Mouse (Mus musculus) liver, embryonic 11.5 days (tissue): Measurements from ENCODE around the gene Tbcd. TPM values are rescaled to one million over a fixed set of nuclear protein-coding genes. Genes with fewer than 3 reads are reported as not detected.
"Not testable (repeated sequence)": the region's sequence is repeated elsewhere in the genome, so short reads cannot be mapped to it uniquely, and the experiment has no call there.

Source experiments
- ATAC-seq: fragments of 200-750 bp; cut with Nextera tagmentation; replicated peaks from 2 replicates; pipeline ENCODE4 v1.8.0; 2017; ENCODE audit warnings: moderate number of reproducible peaks, mild to moderate bottlenecking, moderate TSS enrichment, moderate library complexity; ENCODE audit not compliant: low FRiP score
- DNase-seq: peaks from one replicate; pipeline ENCODE4 v3.0.0-alpha.2; 2017; ENCODE audit warnings: low spot score
- H3K27ac ChIP-seq: fragments of 300-500 bp; sonication (generic); 2 replicates; pipeline ENCODE4 v1.5.1; 2014; ENCODE audit warnings: mild to moderate bottlenecking, low read depth, low read length, control low read depth
- H3K27me3 ChIP-seq: fragments of 300-500 bp; sonication (generic); replicated peaks from 2 replicates; pipeline ENCODE4 v1.6.1; 2014; ENCODE audit warnings: low read length, mixed read lengths; ENCODE audit not compliant: control insufficient read depth, insufficient read depth
- H3K36me3 ChIP-seq: fragments of 300-500 bp; sonication (generic); 2 replicates; pipeline ENCODE4 v1.6.1; 2014; ENCODE audit warnings: mild to moderate bottlenecking, low read length, moderate library complexity, mixed read lengths; ENCODE audit not compliant: control insufficient read depth, insufficient read depth
- H3K4me1 ChIP-seq: fragments of 300-500 bp; sonication (generic); replicated peaks from 2 replicates; pipeline ENCODE4 v1.6.1; 2014; ENCODE audit warnings: low read length, mixed read lengths; ENCODE audit not compliant: control insufficient read depth, insufficient read depth
- H3K4me2 ChIP-seq: fragments of 300-500 bp; sonication (generic); 2 replicates; pipeline ENCODE4 v1.6.1; 2014; ENCODE audit warnings: mild to moderate bottlenecking, control low read depth, moderate library complexity
- H3K4me3 ChIP-seq: fragments of 300-500 bp; sonication (generic); 2 replicates; pipeline ENCODE4 v1.5.1; 2014; ENCODE audit warnings: low read depth, low read length, control low read depth
- H3K9ac ChIP-seq: fragments of 300-500 bp; sonication (generic); 2 replicates; pipeline ENCODE4 v1.6.1; 2014; ENCODE audit warnings: low read depth, low read length, control low read depth
- H3K9me3 ChIP-seq: fragments of 300-500 bp; sonication (generic); 2 replicates; pipeline ENCODE4 v1.6.1; 2016; ENCODE audit warnings: low read length, inconsistent platforms, mixed read lengths; ENCODE audit not compliant: control insufficient read depth
- WGBS: fragments of 180-500 bp; shearing (Covaris S2); extraction: QIAGEN DNeasy Blood & Tissue Kit; methylation state at CpG from one replicate; pipeline ENCODE4 v1.1.7; 2014; 5-methylcytosine and 5-hydroxymethylcytosine counted together
- polyA plus RNA-seq: library from polyadenylated mRNA; unstranded; fragments of >200 nt; fragmentation: Nextera tagmentation; extraction: Ambion mirVana; gene quantifications from 2 replicates; pipeline ENCODE4 v1.2.1, GENCODE M21; 2014

Gene Tbcd
- polyA plus RNA-seq, 1 experiment from 2014 or later = 35.9 TPM

- Histone ChIP-seq H3K36me3 (no peaks in the 10 kb centered on the region), H3K4me3 (no peak overlapping the region), H3K4me2 (no peak overlapping the region), H3K9ac (no peak overlapping the region), H3K9me3 (no peaks in the 10 kb centered on the region), H3K4me1 (peaks cover 4% of the 10 kb centered on the region), H3K27me3 (no peaks in the 10 kb centered on the region), H3K27ac (no peak overlapping the region)
- no peak for DNase-seq
- no peak for ATAC-seq
- WGBS = 88% methylated on average over 4 of the region's 4 CpGs
These were observed 201.9 kb downstream of the Tbcd start for GRCm38 (mm10) chr11:121653631-121654030.

GRCm38 (mm10) chr11:121654406-121654945 lies 202.7 kb downstream of the Tbcd start:
- Histone ChIP-seq H3K4me1 (peaks cover 4% of the 10 kb centered on the region), H3K4me3 (no peak overlapping the region), H3K27me3 (no peaks in the 10 kb centered on the region), H3K27ac (no peak overlapping the region), H3K36me3 (no peaks in the 10 kb centered on the region), H3K4me2 (no peak overlapping the region), H3K9me3 (no peaks in the 10 kb centered on the region), H3K9ac (no peak overlapping the region)
- WGBS = 86% methylated on average over 9 of the region's 9 CpGs
- ATAC-seq (no peak), DNase-seq (no peak)

GRCm38 (mm10) chr11:121655166-121655806 lies 203.5 kb downstream of the Tbcd start:
- Histone ChIP-seq H3K4me3 (no peak overlapping the region), H3K9me3 (no peaks in the 10 kb centered on the region), H3K4me2 (no peak overlapping the region), H3K27ac (no peak overlapping the region), H3K27me3 (no peaks in the 10 kb centered on the region), H3K36me3 (no peaks in the 10 kb centered on the region), H3K9ac (no peak overlapping the region), H3K4me1 (peaks cover 4% of the 10 kb centered on the region)
- ATAC-seq (no peak), DNase-seq (no peak)
- 56% methylated on average over 6 of the region's 6 CpGs for WGBS

GRCm38 (mm10) chr11:121655807-121656511 lies 204.2 kb downstream of the Tbcd start:
- no peaks in the 10 kb centered on the region for H3K9me3 ChIP-seq
- H3K4me3 ChIP-seq = no peak overlapping the region
- no peak for DNase-seq
- H3K27ac ChIP-seq = no peak overlapping the region; the same call in 1 of the 2 replicates
- H3K36me3 ChIP-seq = no peaks in the 10 kb centered on the region
- WGBS = 78% methylated on average over 6 of the region's 6 CpGs
- peaks cover 4% of the 10 kb centered on the region for H3K4me1 ChIP-seq
- no peak overlapping the region for H3K9ac ChIP-seq
- no peaks in the 10 kb centered on the region for H3K27me3 ChIP-seq
- H3K4me2 ChIP-seq = no peak overlapping the region
- ATAC-seq = no peak

DNA sequence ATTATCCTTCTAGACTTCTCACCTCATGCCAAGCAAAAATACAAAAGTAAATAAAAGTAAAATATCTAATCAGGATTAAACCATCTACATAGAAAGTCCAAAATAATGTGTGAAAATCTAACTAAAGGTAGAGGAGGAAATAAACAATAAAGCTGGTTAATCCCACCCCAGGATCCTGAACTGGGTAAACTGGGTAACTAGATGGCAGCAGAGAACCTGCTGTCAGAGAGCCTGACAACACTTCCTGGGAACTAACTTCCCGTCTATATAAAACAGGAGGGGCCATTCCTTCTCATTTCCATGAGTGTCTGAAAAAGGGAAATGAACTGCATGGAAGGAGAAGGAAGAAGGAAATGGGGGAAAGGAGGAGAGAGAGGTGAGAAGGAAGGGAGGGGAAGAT lies 206.4 kb downstream of the Tbcd start:
- no peaks in the 10 kb centered on the region for H3K27me3 ChIP-seq
- H3K9me3 ChIP-seq = no peaks in the 10 kb centered on the region
- no peak overlapping the region for H3K4me2 ChIP-seq
- ATAC-seq (no peak), DNase-seq (no peak)
- 61% methylated on average over 1 of the region's 1 CpGs for WGBS
- H3K9ac ChIP-seq = no peak overlapping the region
- 0 out of 2 replicates have a peak, but pooled peaks cover 3% of the 10 kb centered on the region for H3K36me3 ChIP-seq
- no peak overlapping the region for H3K27ac ChIP-seq
- H3K4me1 ChIP-seq = peaks cover 4% of the 10 kb centered on the region
- H3K4me3 ChIP-seq = no peak overlapping the region

DNA sequence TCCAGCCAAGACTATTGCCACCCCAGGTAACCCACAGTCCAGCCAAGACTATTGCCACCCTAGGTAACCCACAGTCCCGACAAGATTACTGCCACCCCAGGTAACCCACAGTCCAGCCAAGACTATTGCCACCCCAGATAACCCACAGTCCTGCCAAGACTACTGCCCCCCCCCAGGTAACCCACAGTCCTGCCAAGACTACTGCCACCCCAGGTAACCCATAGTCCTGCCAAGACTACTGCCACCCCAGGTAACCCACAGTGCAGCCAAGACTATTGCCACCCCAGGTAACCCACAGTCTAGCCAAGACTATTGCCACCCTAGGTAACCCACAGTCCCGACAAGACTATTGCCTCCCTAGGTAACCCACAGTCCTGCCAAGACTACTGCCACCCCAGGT lies 208.9 kb downstream of the Tbcd start:
- H3K27me3 ChIP-seq, H3K27ac ChIP-seq, DNase-seq, H3K4me2 ChIP-seq, H3K36me3 ChIP-seq, H3K9ac ChIP-seq, H3K9me3 ChIP-seq, H3K4me3 ChIP-seq, ATAC-seq, H3K4me1 ChIP-seq: not testable (repeated sequence)
- WGBS = 78% methylated on average over 2 of the region's 2 CpGs

- H3K36me3 ChIP-seq = peaks cover 3% of the 10 kb centered on the region; the same call in 1 of the 2 replicates
- no peak overlapping the region for H3K4me2 ChIP-seq
- no peaks in the 10 kb centered on the region for H3K27me3 ChIP-seq
- no peak for DNase-seq
- H3K4me1 ChIP-seq = no peaks in the 10 kb centered on the region
- no peak overlapping the region for H3K9ac ChIP-seq
- H3K27ac ChIP-seq = no peak overlapping the region
- no peak for ATAC-seq
- H3K4me3 ChIP-seq = no peak overlapping the region
- no peaks in the 10 kb centered on the region for H3K9me3 ChIP-seq
- WGBS = 83% methylated on average over 2 of the region's 2 CpGs
These were observed 209.4 kb downstream of the Tbcd start for GRCm38 (mm10) chr11:121661116-121661515.
